Mouse (Mus musculus) embryonic facial prominence, embryonic 14.5 days (tissue): ENCODE measurements around the gene Gm44596. TPM values are rescaled to one million over a fixed set of nuclear protein-coding genes. Genes with fewer than 3 reads are reported as not detected.
A peak's percentile ranks its signal among the peaks of the same experiment; 100 is the strongest.

Experiments used
- ATAC-seq: fragments of 200-750 bp; cut with Nextera tagmentation; 2 replicates; pipeline ENCODE4 v1.8.0; 2017; ENCODE audit warnings: low read depth, moderate number of reproducible peaks, moderate TSS enrichment
- DNase-seq: peaks from one replicate; pipeline ENCODE4 v3.0.0-alpha.2; 2015; ENCODE audit warnings: low spot score
- H3K27ac ChIP-seq: fragments of 300-500 bp; sonication (generic); replicated peaks from 2 replicates; pipeline ENCODE4 v1.5.1; 2014; ENCODE audit warnings: low read depth, mild to moderate bottlenecking, low read length, moderate library complexity
- H3K27me3 ChIP-seq: fragments of 300-500 bp; sonication (generic); replicated peaks from 2 replicates; pipeline ENCODE4 v1.6.1; 2014; ENCODE audit warnings: low read length; ENCODE audit not compliant: control insufficient read depth, insufficient read depth
- H3K36me3 ChIP-seq: fragments of 300-500 bp; sonication (generic); 2 replicates; pipeline ENCODE4 v1.6.1; 2014; ENCODE audit warnings: low read length, mixed read lengths; ENCODE audit not compliant: control insufficient read depth, insufficient read depth
- H3K4me1 ChIP-seq: fragments of 300-500 bp; sonication (generic); 2 replicates; pipeline ENCODE4 v1.6.1; 2014; ENCODE audit warnings: antibody characterized with exemption, low read length; ENCODE audit not compliant: control insufficient read depth, insufficient read depth
- H3K4me2 ChIP-seq: fragments of 300-500 bp; sonication (generic); 2 replicates; pipeline ENCODE4 v1.6.1; 2014; ENCODE audit warnings: low read depth, mild to moderate bottlenecking, low read length, moderate library complexity, mixed read lengths
- H3K4me3 ChIP-seq: fragments of 300-500 bp; sonication (generic); 2 replicates; pipeline ENCODE4 v1.5.1; 2014; ENCODE audit warnings: low read depth, mild to moderate bottlenecking, low read length
- H3K9ac ChIP-seq: fragments of 300-500 bp; sonication (generic); 2 replicates; pipeline ENCODE4 v1.6.1; 2014; ENCODE audit warnings: low read depth, mild to moderate bottlenecking, low read length, moderate library complexity, mixed read lengths
- H3K9me3 ChIP-seq: fragments of 300-500 bp; sonication (generic); 2 replicates; pipeline ENCODE4 v1.6.1; 2016; ENCODE audit warnings: low read length; ENCODE audit not compliant: control insufficient read depth
- WGBS: fragments of 180-500 bp; shearing (Covaris S2); extraction: QIAGEN DNeasy Blood & Tissue Kit; methylation state at CpG from one replicate; pipeline ENCODE4 v1.1.7; 2014; 5-methylcytosine and 5-hydroxymethylcytosine counted together
- polyA plus RNA-seq: library from polyadenylated mRNA; unstranded; fragments of >200 nt; fragmentation: Nextera tagmentation; extraction: Ambion mirVana; gene quantifications from 2 replicates; pipeline ENCODE4 v1.2.1, GENCODE M21; 2014

Gm44596 gene
- polyA plus RNA-seq, 1 experiment from 2014 or later, result not detected

DNA sequence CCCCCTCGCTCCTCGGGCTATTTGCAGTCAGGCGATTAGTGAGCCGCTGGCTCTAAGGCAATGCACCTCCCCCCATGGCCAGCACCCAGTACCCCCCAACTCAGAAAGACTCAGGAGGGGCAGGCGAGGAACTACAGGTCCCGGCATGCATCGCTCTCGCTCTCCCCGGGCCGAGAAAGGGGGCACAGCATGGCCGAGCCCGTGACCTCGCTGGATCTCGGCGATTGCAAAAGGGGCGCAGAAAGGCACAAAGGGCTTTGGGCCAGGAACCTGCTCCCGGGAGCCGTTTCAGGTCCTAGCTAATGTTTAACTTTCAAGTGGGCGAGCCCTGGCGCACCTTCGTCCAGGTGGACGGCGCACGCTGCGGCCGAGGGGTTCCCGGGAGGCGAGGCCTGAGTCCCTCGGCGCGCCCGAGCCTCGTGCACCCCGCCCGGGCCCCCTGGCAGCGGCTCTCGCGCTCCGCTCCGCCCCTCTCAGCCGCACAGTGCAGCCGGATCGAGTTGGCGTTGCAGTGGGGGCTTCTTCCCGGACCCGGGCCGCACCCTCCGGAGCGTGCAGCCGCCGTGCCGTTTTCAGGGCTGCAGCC lies 62.5 kb downstream of the Gm44596 start:
- DNase-seq (peak; percentile 69), ATAC-seq (peak; percentile 71)
- H3K4me3 ChIP-seq, result peak overlapping the region; percentile 99
- peak overlapping the region; percentile 94 for H3K27ac ChIP-seq
- no peaks in the 10 kb centered on the region for H3K27me3 ChIP-seq
- peak overlapping the region; percentile 81 for H3K4me2 ChIP-seq
- no peaks in the 10 kb centered on the region for H3K9me3 ChIP-seq
- H3K4me1 ChIP-seq, result peaks cover 8% of the 10 kb centered on the region; the same call in 1 of the 2 replicates
- peak overlapping the region; percentile 97 for H3K9ac ChIP-seq
- WGBS, result 1% methylated on average over 16 of the region's 52 CpGs
- peaks cover 38% of the 10 kb centered on the region for H3K36me3 ChIP-seq

- Histone ChIP-seq H3K9ac (peak within 1 kb of the TSS; percentile 97), H3K4me1 (peaks cover 8% of the 10 kb centered on the region; the same call in 1 of the 2 replicates), H3K4me3 (peak within 1 kb of the TSS; percentile 99), H3K27ac (peak within 1 kb of the TSS; percentile 94), H3K9me3 (no peaks in the 10 kb centered on the region), H3K27me3 (no peaks in the 10 kb centered on the region), H3K36me3 (peaks cover 33% of the 10 kb centered on the region), H3K4me2 (peak within 1 kb of the TSS; percentile 81)
- peak; percentile 97 for ATAC-seq
- peak; percentile 97 for DNase-seq
- 0% methylated on average over 32 of the region's 67 CpGs for WGBS
Measured at GRCm38 (mm10) chr6:128438317-128438870, 63.1 kb downstream of the Gm44596 start, which contains the start of gene Fkbp4. Gene Fkbp4, minus strand, starts transcription at chr6:128438677.

DNA sequence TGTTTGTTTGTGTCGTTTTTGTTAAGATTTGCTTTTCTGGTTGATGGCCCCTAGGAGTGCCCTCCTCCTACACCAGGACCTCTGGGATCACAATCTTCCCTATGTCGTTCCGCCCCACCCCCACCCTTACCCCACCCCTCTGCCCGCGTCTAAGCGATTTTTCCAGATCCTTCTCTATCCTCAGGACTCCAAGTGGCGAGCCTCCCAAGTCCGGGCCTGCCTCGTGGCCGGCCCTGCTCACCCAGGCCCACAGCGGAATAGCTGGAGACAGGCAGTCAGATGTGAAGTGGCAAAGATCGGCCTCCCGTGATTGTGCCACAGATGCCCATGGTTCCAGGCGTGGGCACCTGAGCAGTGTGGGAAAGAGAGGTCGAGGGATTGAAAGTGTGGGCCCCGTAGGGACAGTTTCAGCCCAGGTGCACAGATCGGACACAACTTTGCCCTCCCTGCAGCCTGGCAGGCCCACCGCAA lies 63.6 kb downstream of the Gm44596 start:
- no peak for DNase-seq

DNA sequence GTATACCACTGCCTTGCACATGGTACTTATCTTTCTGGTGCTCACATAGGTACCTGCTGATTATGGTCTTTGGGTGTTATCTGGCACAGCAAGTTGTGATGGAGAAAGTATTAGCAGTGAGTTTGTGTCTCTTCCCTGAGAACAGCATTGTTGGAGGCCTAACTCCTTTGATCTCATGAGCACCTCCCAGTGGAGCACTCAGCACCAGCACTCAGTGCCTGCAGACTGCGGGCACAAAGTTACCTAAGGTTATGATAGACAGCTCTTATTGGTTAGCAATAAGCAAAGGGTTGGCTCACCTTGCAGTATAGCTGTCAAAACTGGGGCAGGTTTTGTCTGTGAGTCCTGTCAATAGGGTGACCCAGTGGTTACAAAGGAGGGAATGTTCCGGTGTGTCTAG lies 64.9 kb downstream of the Gm44596 start:
- H3K4me2 ChIP-seq, result no peak overlapping the region
- H3K9me3 ChIP-seq, result no peaks in the 10 kb centered on the region
- H3K9ac ChIP-seq, result no peak overlapping the region
- ATAC-seq (no peak), DNase-seq (no peak)
- WGBS, result 93% methylated on average over 2 of the region's 2 CpGs
- peaks cover 8% of the 10 kb centered on the region; the same call in 1 of the 2 replicates for H3K4me1 ChIP-seq
- H3K27ac ChIP-seq, result no peak overlapping the region
- H3K27me3 ChIP-seq, result no peaks in the 10 kb centered on the region
- peaks cover 14% of the 10 kb centered on the region for H3K36me3 ChIP-seq
- H3K4me3 ChIP-seq, result no peak overlapping the region

More for the DNA sequence above, 63.6 kb downstream of the Gm44596 start:
- Histone ChIP-seq H3K9ac (peak overlapping the region; percentile 97), H3K4me1 (peaks cover 8% of the 10 kb centered on the region; the same call in 1 of the 2 replicates), H3K4me3 (peak overlapping the region; percentile 99), H3K27ac (peak overlapping the region; percentile 74), H3K27me3 (no peaks in the 10 kb centered on the region), H3K4me2 (peak overlapping the region; percentile 81), H3K9me3 (no peaks in the 10 kb centered on the region), H3K36me3 (peaks cover 27% of the 10 kb centered on the region)
- ATAC-seq, result peak; percentile 58
- 22% methylated on average over 18 of the region's 18 CpGs for WGBS

DNA sequence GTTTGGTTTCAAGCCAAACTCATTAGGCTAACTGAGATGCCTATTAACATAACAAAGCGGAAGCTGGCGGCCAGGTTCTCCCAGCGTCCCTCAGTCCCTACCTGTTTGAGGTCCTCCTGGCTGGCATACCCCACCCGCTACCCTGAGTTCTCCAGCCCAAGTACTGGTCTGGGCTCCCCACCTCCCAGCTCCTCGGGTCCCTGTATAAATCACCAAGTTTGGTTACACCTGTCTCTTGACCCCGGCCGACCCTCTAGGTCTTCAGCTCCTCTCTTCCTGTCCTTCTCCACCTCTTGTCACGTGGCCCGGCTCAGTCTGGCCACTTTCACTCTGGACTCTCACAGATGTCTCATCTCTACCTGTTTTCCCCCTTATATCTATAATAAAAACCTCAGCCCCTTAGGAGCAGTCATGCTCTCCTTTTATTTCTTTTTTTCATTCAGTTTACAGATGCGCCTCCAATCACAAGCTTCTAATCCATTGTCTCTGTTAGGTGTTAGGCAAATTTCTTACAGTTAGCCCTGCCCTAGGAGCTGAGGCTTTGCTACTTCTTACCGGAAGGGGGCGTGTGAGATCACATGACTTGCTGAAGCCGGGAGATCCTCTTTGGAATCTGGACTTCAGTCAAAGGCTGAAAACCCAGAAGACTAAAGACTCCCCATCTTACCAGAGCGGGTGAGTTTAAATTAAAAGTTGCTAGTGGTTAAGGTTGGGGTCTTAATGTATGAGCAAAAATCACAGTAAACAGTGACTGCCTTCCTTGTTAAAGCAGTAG lies 70.6 kb downstream of the Gm44596 start:
- Histone ChIP-seq H3K9me3 (no peaks in the 10 kb centered on the region), H3K9ac (no peak overlapping the region), H3K4me2 (peak overlapping the region; percentile 38), H3K4me3 (no peak overlapping the region), H3K36me3 (no peaks in the 10 kb centered on the region), H3K27ac (no peak overlapping the region), H3K4me1 (no peaks in the 10 kb centered on the region; the same call in 1 of the 2 replicates), H3K27me3 (no peaks in the 10 kb centered on the region)
- peak; percentile 72 for ATAC-seq
- 12% methylated on average over 14 of the region's 14 CpGs for WGBS
- peak; percentile 74 for DNase-seq

DNA sequence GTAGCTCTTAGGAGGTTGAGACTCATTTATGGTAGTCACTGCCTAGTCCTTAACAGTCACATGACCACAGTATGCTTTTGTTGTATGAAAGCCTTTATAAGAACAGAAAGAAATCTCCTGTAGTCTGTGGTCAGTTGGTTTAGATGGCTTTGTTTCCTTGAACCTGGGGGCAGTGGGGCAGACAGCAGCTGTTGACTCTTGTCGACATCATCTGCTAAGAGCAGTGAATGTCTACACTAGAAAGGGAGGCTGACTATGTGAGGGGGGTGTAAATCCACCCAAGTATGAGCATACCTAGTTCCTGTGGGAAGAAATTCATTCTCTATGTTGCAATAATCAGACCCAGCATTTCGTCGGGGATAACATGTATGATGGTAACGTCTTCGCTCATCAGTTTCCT lies 71.8 kb downstream of the Gm44596 start:
- ATAC-seq, result no peak
- WGBS, result 94% methylated on average over 5 of the region's 5 CpGs
- H3K4me1 ChIP-seq, result no peaks in the 10 kb centered on the region; the same call in 1 of the 2 replicates
- no peak overlapping the region for H3K4me3 ChIP-seq
- DNase-seq, result no peak
- H3K36me3 ChIP-seq, result no peaks in the 10 kb centered on the region
- H3K9ac ChIP-seq, result no peak overlapping the region
- H3K4me2 ChIP-seq, result no peak overlapping the region
- H3K27me3 ChIP-seq, result no peaks in the 10 kb centered on the region
- no peak overlapping the region for H3K27ac ChIP-seq
- no peaks in the 10 kb centered on the region for H3K9me3 ChIP-seq

- DNase-seq (no peak), ATAC-seq (no peak)
- WGBS, result 76% methylated on average over 12 of the region's 12 CpGs
- H3K4me2 ChIP-seq, result no peak overlapping the region
- H3K27me3 ChIP-seq, result no peaks in the 10 kb centered on the region
- H3K4me1 ChIP-seq, result no peaks in the 10 kb centered on the region; the same call in 1 of the 2 replicates
- H3K9me3 ChIP-seq, result no peaks in the 10 kb centered on the region
- no peak overlapping the region for H3K27ac ChIP-seq
- H3K9ac ChIP-seq, result no peak overlapping the region
- no peaks in the 10 kb centered on the region for H3K36me3 ChIP-seq
- H3K4me3 ChIP-seq, result no peak overlapping the region
Measured at GRCm38 (mm10) chr6:128455835-128456605, 80.7 kb downstream of the Gm44596 start.
